Comparison of ENCODE assay signal across 9 mouse cellular contexts in genomic region chr11:50441637-50442036, GRCm38 (mm10). TPM values are rescaled to one million over a fixed set of nuclear protein-coding genes. Genes with fewer than 3 reads are reported as not detected.
DNase-seq lines count a peak whose midpoint lies in the region.
"Had no signal": no experiment of that assay in that cellular context is flagged by ENCODE, and none has a peak within 500 bp of the region (broad histone marks: within the 10 kb centered on the region; RNA-seq: fewer than 3 reads in every experiment).

No protein-coding gene starts in this region.

- intact Hi-C loops in left cerebral cortex, postnatal 36 days (cut with DNase I), result loop anchor here (2.0 to 5.0 kb wide), 2 partner anchors 161 to 327 kb away; partner anchors contain the start of gene Adamts2

- peak; percentile 83 for DNase-seq in right cerebral cortex, adult 18-20 months
- DNase-seq in right cerebral cortex, postnatal 4 days, result no peak
- peak; percentile 37 for DNase-seq in gastrocnemius, adult 18-20 months (ENCODE audit: low spot score)
- peak; percentile 70 to 71 for DNase-seq in left cerebral cortex, postnatal 36 days (ENCODE audit: low spot score in 2 of 2)
- peak; percentile 55 for DNase-seq in skeletal muscle tissue, adult 2 months (ENCODE audit: low read depth, low spot score)
- no peak for DNase-seq in natural killer cell, adult 2 months (ENCODE audit: low spot score in 2 of 2)
- DNase-seq in retina, embryonic 14.5 days (ENCODE audit: low spot score), result no peak
- DNase-seq: cerebellum, adult 2 months; spleen, adult 18-20 months had no signal

RNA-seq across cellular contexts. Expression of gene Rufy1, which starts 10.7 kb away (rescaled TPM):
- total RNA-seq in gastrocnemius, adult 18-20 months (2021), result 10 to 100 TPM; 23.6 to 25.9 TPM
- total RNA-seq in left cerebral cortex, postnatal 36 days (2021), result 10 to 100 TPM; 27.8 to 28.7 TPM

Comparison
In these comparisons a context has a peak if more than half of its experiments do, and no peak if none do; other contexts are left out.
1. DNase-seq: peak in right cerebral cortex, adult 18-20 months (single experiment), gastrocnemius, adult 18-20 months (single experiment), left cerebral cortex, postnatal 36 days (2 of 2) and skeletal muscle tissue, adult 2 months (single experiment); none in right cerebral cortex, postnatal 4 days (single experiment), natural killer cell, adult 2 months (0 of 2) and retina, embryonic 14.5 days (single experiment).